Mouse (Mus musculus) adipocyte (in vitro differentiated cells): ENCODE data around the gene Hmmr.

Experiments
- DNase-seq: peaks from one replicate; pipeline ENCODE4 v3.0.0-alpha.2; 2016; ENCODE audit warnings: low spot score

Hmmr gene

DNA sequence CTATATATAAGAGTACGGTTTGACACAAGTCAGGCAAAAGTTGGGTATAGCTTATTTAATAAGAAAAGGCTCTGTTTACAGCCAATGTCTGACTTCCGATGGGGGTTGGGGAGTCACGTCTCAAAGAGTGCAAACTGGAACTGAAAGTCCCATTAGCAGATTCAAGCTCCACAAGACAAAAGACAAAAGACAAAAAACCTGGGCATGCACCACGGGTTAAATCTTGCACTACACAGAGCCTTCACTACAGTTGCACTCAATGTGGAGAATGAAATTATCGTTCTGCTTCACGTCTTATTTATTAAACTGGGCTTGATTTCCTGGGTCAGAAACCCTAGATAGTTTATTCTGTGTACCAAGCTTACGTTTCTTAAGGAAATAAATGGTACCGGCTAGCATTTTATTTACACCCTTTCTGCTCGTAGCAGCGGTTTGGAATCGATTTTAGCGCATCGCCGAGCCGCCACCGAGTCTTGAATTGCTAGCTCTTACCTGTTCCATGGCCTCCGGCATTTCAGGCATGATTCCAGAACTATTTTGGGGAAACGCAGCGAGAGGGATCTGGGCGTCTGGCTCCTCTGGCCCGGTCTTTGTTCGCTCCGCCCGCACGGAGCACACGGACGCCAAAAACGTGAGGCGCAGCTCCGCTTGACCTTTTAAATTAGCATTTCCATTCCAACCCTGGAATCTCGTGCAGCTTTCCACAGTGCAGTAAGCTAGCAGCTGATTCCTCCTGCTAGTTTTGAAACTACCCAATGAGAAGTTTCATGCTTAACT is 38.7 kb downstream of the Hmmr start:
- DNase-seq = peak; percentile 89

DNA sequence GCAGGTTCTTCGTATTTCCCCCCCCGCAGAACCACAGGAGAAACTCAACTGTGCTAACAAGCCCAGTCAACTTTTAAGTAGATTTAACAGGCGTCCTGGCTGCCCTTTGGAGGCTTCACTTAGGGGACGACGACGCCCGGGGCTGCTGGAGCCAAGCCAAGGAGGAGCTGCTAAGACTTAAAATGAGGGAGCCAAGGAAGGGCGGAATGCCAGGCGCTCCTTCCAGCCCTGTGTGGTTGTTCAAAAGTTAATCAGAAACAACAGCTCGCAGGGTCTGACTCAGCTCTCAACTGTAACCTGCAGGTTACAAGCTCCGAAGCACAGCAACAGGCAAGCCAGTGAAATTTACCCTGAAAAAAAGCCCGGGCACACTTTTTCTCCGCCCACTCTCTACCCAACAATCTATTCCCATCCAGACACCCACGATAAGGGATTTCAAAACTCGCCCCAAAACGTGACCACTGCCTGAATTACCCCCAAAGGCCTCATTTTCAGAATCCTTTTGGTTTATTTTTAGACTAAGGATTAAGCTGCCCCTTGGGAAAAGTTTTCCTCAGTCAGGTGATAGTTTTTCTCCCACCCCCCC is 39.8 kb downstream of the Hmmr start:
- peak; percentile 82 for DNase-seq

DNA sequence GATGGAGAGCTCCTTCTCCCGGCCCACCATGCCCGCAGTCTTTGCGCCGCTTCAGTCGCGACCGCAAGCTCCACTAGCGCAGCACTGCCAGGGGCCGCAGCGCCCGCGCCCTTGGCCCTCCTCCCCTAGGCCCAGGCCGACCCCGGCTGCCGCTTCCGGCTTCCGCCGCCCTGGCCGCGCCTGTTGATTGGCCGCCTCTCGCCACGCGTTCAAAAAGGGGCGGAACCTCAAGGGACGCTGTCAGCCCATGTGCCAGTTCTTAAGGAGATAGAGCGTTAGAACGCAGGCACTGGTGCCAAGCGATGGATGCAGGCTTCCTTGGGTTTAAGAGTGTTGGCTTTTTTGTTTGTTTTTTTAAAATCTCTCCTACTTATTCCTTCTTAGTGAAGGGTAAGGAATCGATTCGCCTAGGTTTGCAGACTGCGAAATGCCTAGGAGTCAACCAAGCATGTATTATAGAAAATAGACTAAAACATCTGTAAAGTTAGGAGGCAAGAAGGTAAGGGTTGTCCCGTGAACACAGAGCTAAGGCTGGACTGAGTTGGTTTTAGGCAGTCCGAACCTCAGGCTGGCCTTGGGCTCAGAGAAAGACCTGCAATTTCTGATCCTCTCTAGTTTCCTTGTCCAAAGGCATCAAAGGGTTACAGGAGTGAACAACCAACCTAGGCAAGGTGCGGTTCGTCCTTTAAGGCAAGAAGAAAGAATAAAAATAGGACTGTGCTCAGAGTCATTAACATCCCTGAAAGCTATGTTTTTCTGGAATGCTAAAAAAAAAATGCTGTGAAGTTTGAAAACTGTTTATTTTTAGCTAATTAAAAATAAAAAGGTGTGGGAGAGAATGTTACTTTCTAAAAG is 40.5 kb downstream of the Hmmr start:
- DNase-seq = peak; percentile 96

DNA sequence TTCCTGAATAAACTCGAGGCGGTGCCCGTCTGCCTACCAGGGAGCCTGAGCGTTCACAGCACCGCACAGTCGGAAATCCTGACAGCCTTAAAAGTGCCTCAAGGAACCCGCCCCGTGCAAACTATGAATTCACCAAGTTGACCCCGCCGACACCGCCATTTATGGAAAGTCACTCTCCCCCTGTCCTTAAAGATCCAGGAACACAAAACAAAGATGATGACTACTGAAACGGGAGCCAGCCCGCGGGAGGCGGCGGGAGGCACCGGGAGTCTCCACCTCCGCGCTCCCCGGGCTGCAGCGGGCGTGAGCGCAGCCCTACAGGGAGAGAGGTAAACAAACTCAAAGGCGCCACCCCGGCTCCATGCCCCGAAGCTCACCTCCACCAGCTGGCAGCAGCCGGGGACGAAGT is 41.1 kb downstream of the Hmmr start:
- no peak for DNase-seq

DNA sequence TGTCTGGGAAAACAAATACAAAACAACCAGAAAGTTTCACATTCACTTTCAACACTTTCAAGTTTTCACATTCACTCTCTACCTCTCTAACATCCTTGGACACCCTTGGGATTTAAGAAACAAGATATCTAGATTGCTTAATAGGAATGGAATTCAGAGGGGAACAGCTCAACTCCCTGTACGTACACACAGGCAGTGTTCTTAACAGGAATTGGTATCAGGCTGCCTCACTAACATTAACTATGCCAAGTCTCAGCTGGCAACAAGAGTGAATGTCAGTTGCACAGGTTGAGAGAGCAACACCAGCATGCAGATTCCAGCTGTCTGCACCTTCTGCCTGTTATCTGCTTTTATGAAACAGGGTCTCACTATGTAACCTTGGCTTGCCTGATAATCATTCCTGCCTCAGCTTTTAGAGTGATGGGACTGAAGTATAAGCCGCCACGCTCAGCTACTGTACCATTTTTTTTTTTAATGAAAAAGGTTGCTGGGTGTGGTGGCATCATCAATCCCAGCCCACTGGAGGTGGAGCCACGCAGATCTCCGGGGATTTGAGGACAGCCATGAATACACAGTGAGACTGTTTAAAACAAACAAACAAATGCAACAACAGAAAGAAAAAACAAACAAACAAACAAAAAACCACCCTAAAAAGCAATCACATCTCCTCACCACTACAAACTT is 42.6 kb downstream of the Hmmr start:
- DNase-seq = peak; percentile 39

DNA sequence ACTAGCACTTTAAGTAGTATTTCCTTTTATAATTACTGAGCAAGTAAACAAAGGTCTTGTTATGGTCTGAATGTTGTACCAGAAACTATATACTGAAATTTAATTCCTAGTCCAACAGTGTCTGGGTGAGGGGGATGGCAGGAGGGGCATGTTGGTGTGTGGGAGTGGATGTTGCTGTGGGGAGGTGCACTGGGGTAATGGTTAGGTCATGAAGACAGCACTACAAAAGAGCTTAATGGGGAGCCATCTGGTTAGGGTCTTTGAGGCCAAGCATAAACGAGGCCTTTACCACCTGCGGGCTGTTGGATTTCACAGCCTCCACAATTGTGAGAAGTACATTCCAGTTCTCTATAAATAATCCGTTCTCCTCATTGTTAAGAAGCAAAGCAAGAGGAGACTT is 49.9 kb downstream of the Hmmr start:
- no peak for DNase-seq

DNA sequence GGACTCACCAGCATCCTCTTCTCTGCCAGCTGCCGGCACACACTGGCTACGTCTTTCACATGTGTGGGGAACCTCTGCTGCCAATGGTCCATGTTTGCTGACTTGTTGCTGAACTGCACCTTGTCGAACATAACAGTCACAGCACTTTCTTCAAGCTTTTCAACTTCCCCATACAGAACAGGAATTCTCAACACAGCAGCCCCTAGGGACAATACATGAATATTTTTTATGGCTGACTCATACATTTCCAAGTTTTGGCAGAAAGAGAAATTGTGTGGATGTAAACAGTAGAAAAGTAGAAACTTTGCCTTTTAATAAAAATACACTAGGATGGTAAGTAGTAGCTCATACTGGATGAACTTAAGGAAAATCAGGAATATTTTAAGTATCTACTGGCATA is 50.8 kb downstream of the Hmmr start:
- no peak for DNase-seq

DNA sequence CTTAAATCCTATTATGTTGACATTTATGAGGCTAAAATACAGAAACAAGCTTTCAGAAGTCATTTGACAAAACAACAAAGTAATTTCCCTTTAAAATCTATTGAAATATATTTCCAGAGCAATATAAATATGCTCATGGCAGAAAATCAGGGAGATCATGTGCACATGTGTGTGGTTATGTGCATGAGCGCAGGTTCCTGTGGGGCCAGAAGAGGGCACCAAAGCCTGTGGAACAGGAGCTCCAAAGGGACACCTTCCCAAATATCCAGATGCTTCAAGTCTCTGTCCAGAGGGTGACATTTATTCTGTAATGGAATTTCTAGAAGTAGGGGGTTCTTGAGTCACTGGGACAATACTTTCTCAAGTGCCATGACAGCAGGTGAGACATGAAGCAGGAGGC is 56.1 kb downstream of the Hmmr start:
- peak; percentile 22 for DNase-seq

DNA sequence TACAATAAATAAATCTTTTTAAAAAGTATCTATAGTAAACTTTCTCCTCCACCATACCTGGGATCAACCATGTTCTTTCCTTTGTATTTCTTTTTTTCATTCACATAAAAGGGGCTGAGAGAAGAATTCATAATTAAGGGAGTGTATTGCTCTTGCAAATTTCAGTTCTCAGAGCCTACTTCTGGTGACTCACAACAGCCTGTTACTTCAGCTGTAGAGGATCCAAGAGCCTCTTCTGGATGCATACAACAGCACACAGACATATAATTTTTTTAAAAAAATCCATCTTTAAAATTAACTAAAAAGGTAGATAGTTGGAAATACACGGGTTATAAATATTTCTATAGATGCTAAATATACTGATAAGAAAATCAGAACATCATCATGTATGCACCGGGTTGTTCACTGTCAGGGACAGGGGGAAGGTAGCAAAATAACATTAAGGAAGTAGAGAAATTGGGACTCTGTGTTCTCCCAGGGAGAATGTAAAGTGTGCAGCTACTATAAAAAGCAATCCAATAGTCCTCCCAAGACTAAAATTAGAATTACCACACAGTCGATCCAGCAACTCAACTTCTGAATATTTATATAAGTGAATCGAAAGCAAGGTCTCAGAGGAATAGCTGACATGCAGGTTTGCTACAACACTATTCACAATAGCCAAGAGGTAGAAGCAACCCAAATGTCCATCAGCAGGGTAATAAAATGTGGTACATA is 58.0 kb downstream of the Hmmr start:
- no peak for DNase-seq
